Mouse (Mus musculus) liver, embryonic 13.5 days (tissue): Measurements from ENCODE around the gene Retreg3. TPM values are rescaled to one million over a fixed set of nuclear protein-coding genes. Genes with fewer than 3 reads are reported as not detected.

Experiments used
- ATAC-seq: fragments of 200-750 bp; cut with Nextera tagmentation; 2 replicates; pipeline ENCODE4 v1.8.0; 2017; ENCODE audit warnings: low read depth, mild to moderate bottlenecking, moderate number of reproducible peaks, moderate library complexity
- DNase-seq: peaks from one replicate; pipeline ENCODE4 v3.0.0; 2022
- H3K27ac ChIP-seq: fragments of 300-500 bp; sonication (generic); 2 replicates; pipeline ENCODE4 v1.5.1; 2015; ENCODE audit warnings: moderate library complexity, mild to moderate bottlenecking, inconsistent platforms
- H3K27me3 ChIP-seq: fragments of 300-500 bp; sonication (generic); 2 replicates; pipeline ENCODE4 v1.6.1; 2015; ENCODE audit warnings: mild to moderate bottlenecking, inconsistent platforms
- H3K36me3 ChIP-seq: fragments of 300-500 bp; sonication (generic); 2 replicates; pipeline ENCODE4 v1.6.1; 2015; ENCODE audit warnings: mild to moderate bottlenecking, inconsistent platforms
- H3K4me1 ChIP-seq: fragments of 300-500 bp; sonication (generic); replicated peaks from 2 replicates; pipeline ENCODE4 v1.6.1; 2015; ENCODE audit warnings: inconsistent platforms
- H3K4me2 ChIP-seq: fragments of 300-500 bp; sonication (generic); 2 replicates; pipeline ENCODE4 v1.6.1; 2015; ENCODE audit warnings: inconsistent platforms, mild to moderate bottlenecking, moderate library complexity
- H3K4me3 ChIP-seq: fragments of 300-500 bp; sonication (generic); replicated peaks from 2 replicates; pipeline ENCODE4 v1.5.1; 2015; ENCODE audit warnings: mild to moderate bottlenecking, inconsistent platforms
- H3K9ac ChIP-seq: fragments of 300-500 bp; sonication (generic); 2 replicates; pipeline ENCODE4 v1.6.1; 2015; ENCODE audit warnings: mild to moderate bottlenecking, inconsistent platforms
- H3K9me3 ChIP-seq: fragments of 300-500 bp; sonication (generic); replicated peaks from 2 replicates; pipeline ENCODE4 v1.6.1; 2016; ENCODE audit warnings: inconsistent platforms
- WGBS: fragments of 180-500 bp; shearing (Covaris S2); methylation state at CpG from one replicate; pipeline ENCODE4 v1.1.7; 2015; ENCODE audit not compliant: insufficient replicate concordance; 5-methylcytosine and 5-hydroxymethylcytosine counted together
- polyA plus RNA-seq: library from polyadenylated mRNA; unstranded; fragments of >200 nt; fragmentation: Nextera tagmentation; extraction: Ambion mirVana; gene quantifications from 2 replicates; pipeline ENCODE4 v1.2.1, GENCODE M21; 2015

Gene Retreg3
- polyA plus RNA-seq, 1 experiment from 2014 or later, result 11.5 TPM

DNA sequence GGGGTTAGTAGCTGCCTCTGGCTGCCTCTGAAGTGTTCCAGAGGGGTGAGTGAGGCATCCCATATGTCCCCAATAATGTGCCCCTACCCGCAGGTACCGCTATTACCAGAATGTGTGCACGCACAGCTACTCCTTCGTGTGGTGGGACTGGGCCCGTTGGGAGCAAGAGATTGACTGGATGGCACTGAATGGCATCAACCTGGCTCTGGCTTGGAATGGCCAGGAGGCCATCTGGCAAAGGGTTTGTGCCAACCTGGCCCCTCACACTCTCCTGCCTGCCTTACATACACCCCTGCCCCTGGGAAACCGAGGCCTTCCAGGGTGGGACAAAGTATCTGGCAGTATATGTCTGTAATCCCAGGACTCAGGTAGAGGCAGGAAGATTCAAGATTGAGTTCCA is 48.7 kb downstream of the Retreg3 start:
- WGBS, result 60% methylated on average over 6 of the region's 6 CpGs
- peak overlapping the region; percentile 97 for H3K4me2 ChIP-seq

GRCm38 (mm10) chr11:101070189-101070527 is 49.5 kb downstream of the Retreg3 start:
- Histone ChIP-seq H3K27me3 (peaks cover 35% of the 10 kb centered on the region), H3K4me2 (peak overlapping the region; percentile 97), H3K9ac (peak overlapping the region; percentile 79), H3K4me1 (peaks cover 38% of the 10 kb centered on the region), H3K9me3 (no peaks in the 10 kb centered on the region), H3K36me3 (0 out of 2 replicates have a peak, but pooled peaks cover 2% of the 10 kb centered on the region), H3K4me3 (peak overlapping the region; percentile 78), H3K27ac (no peak overlapping the region)
- ATAC-seq, result peak; percentile 69
- WGBS, result under 1% methylated on average over 36 of the region's 36 CpGs
- no peak for DNase-seq

More for the DNA sequence above, 48.7 kb downstream of the Retreg3 start:
- Histone ChIP-seq H3K36me3 (no peaks in the 10 kb centered on the region), H3K27me3 (peaks cover 36% of the 10 kb centered on the region), H3K9me3 (no peaks in the 10 kb centered on the region), H3K9ac (peak overlapping the region; percentile 79; the same call in 1 of the 2 replicates), H3K4me1 (peaks cover 30% of the 10 kb centered on the region), H3K4me3 (peak overlapping the region; percentile 78; the same call in 1 of the 2 replicates), H3K27ac (no peak overlapping the region)
- no peak for DNase-seq
- ATAC-seq, result no peak

DNA sequence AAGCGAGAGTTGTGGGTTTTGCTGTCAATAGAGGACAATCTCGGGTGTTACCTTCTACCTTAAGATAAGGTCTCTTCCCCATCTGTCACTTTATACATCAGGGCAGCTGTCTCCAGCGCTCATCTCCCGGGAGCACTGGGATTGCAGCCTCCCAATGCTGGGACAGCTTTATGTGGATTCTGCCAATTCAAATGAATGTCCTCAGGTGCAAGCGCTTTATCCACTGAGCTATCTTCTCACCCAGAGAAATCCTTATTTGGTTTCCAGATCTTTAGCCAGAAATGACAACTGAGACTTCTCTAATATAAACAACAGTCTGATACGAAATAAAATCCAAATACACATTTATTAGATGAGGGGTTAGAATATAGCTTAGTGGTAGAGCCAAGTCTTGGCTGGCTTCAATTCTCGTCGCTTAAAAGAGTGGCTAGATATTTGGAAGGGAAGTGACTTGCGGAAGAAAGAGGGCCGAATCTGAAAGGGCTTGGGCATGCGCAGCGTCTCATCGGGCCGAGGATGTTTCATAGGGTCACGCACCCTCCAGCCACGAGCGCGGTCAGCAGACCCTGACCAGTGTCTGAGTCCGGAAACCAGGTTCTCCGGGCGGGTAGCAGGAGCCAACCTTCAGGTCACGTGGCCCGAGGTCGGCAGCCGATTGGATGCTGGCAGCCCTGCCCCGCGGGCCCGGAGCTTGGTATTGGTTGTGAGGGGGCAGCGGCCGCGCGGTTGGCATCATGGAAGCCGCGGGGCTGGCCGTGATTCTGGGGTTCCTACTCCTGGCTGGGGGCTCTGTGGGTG is 50.1 kb downstream of the Retreg3 start, which contains the start of gene Naglu:
Gene Naglu (plus strand): TSS at position 622 of the 798 bp plus-strand sequence.
- peaks cover 35% of the 10 kb centered on the region for H3K27me3 ChIP-seq
- peak within 1 kb of the TSS; percentile 97 for H3K4me2 ChIP-seq
- no peaks in the 10 kb centered on the region for H3K9me3 ChIP-seq
- ATAC-seq, result peak; percentile 84
- no peak within 1 kb of the TSS; the same call in 1 of the 2 replicates for H3K27ac ChIP-seq
- 0 out of 2 replicates have a peak, but pooled peaks cover 4% of the 10 kb centered on the region for H3K36me3 ChIP-seq
- 3% methylated on average over 35 of the region's 35 CpGs for WGBS
- H3K9ac ChIP-seq, result peak within 1 kb of the TSS; percentile 79
- H3K4me3 ChIP-seq, result peak within 1 kb of the TSS; percentile 78
- H3K4me1 ChIP-seq, result peaks cover 44% of the 10 kb centered on the region
- DNase-seq, result peak; percentile 89

GRCm38 (mm10) chr11:101066549-101067412 is 52.9 kb downstream of the Retreg3 start:
- Histone ChIP-seq H3K4me3 (peak overlapping the region; percentile 45), H3K4me2 (peak overlapping the region; percentile 69), H3K9me3 (no peaks in the 10 kb centered on the region), H3K9ac (peak overlapping the region; percentile 61), H3K27ac (peak overlapping the region; percentile 100), H3K4me1 (peaks cover 72% of the 10 kb centered on the region), H3K36me3 (peaks cover 20% of the 10 kb centered on the region), H3K27me3 (peaks cover 22% of the 10 kb centered on the region)
- 19% methylated on average over 18 of the region's 18 CpGs for WGBS
- ATAC-seq (no peak), DNase-seq (peak; percentile 74)

GRCm38 (mm10) chr11:101065002-101065401 is 54.7 kb downstream of the Retreg3 start:
- 61% methylated on average over 9 of the region's 9 CpGs for WGBS
- H3K27ac ChIP-seq, result peak overlapping the region; percentile 100
- H3K4me1 ChIP-seq, result peaks cover 76% of the 10 kb centered on the region
- H3K9ac ChIP-seq, result peak overlapping the region; percentile 76; the same call in 1 of the 2 replicates
- no peaks in the 10 kb centered on the region for H3K9me3 ChIP-seq
- peaks cover 6% of the 10 kb centered on the region; the same call in 1 of the 2 replicates for H3K27me3 ChIP-seq
- 0 out of 2 replicates have a peak overlapping the region, but pooled peaks have one; percentile 5 for H3K4me2 ChIP-seq
- DNase-seq (no peak), ATAC-seq (no peak)
- H3K36me3 ChIP-seq, result peaks cover 36% of the 10 kb centered on the region
- no peak overlapping the region for H3K4me3 ChIP-seq

- 70% methylated on average over 4 of the region's 4 CpGs for WGBS
- DNase-seq (no peak), ATAC-seq (no peak)
- Histone ChIP-seq H3K9ac (peak overlapping the region; percentile 76), H3K4me3 (peak overlapping the region; percentile 44; the same call in 1 of the 2 replicates), H3K27me3 (peaks cover 6% of the 10 kb centered on the region; the same call in 1 of the 2 replicates), H3K9me3 (no peaks in the 10 kb centered on the region), H3K27ac (peak overlapping the region; percentile 100), H3K4me2 (peak overlapping the region; percentile 73), H3K4me1 (peaks cover 78% of the 10 kb centered on the region), H3K36me3 (peaks cover 42% of the 10 kb centered on the region)
These were observed 55.2 kb downstream of the Retreg3 start for GRCm38 (mm10) chr11:101064462-101064861.

- Histone ChIP-seq H3K27ac (peak overlapping the region; percentile 100), H3K4me2 (peak overlapping the region; percentile 73), H3K27me3 (peaks cover 5% of the 10 kb centered on the region; the same call in 1 of the 2 replicates), H3K9me3 (no peaks in the 10 kb centered on the region), H3K9ac (peak overlapping the region; percentile 76), H3K4me3 (peak overlapping the region; percentile 44), H3K36me3 (peaks cover 48% of the 10 kb centered on the region), H3K4me1 (peaks cover 80% of the 10 kb centered on the region)
- DNase-seq (peak; percentile 90), ATAC-seq (peak; percentile 98)
- under 1% methylated on average over 12 of the region's 12 CpGs for WGBS
These were observed 55.9 kb downstream of the Retreg3 start for GRCm38 (mm10) chr11:101063676-101064327.

- H3K9ac ChIP-seq, result peak overlapping the region; percentile 76
- peak overlapping the region; percentile 73 for H3K4me2 ChIP-seq
- peaks cover 55% of the 10 kb centered on the region for H3K36me3 ChIP-seq
- peaks cover 2% of the 10 kb centered on the region; the same call in 1 of the 2 replicates for H3K27me3 ChIP-seq
- ATAC-seq, result no peak; the same call in 1 of the 2 replicates
- H3K4me1 ChIP-seq, result peaks cover 87% of the 10 kb centered on the region
- H3K9me3 ChIP-seq, result no peaks in the 10 kb centered on the region
- 56% methylated on average over 14 of the region's 14 CpGs for WGBS
- H3K4me3 ChIP-seq, result peak overlapping the region; percentile 44
- peak overlapping the region; percentile 100 for H3K27ac ChIP-seq
- DNase-seq, result no peak
These were observed 56.6 kb downstream of the Retreg3 start for GRCm38 (mm10) chr11:101062971-101063675.

- H3K4me2 ChIP-seq, result peak overlapping the region; percentile 73
- WGBS, result 71% methylated on average over 12 of the region's 12 CpGs
- ATAC-seq (no peak), DNase-seq (no peak)
- no peaks in the 10 kb centered on the region for H3K9me3 ChIP-seq
- H3K36me3 ChIP-seq, result peaks cover 63% of the 10 kb centered on the region
- H3K27me3 ChIP-seq, result no peaks in the 10 kb centered on the region
- no peak overlapping the region for H3K4me3 ChIP-seq
- peak overlapping the region; percentile 76 for H3K9ac ChIP-seq
- peak overlapping the region; percentile 100 for H3K27ac ChIP-seq
- peaks cover 93% of the 10 kb centered on the region for H3K4me1 ChIP-seq
These were observed 57.4 kb downstream of the Retreg3 start for GRCm38 (mm10) chr11:101062165-101062884.
